Mouse (Mus musculus) bone marrow, adult 2 months (tissue): ENCODE results near the gene Gadl1.

Experiments
- CTCF ChIP-seq: fragments of 200-500 bp; IDR thresholded peaks from 2 replicates; pipeline ENCODE4 v1.5.1; 2011; ENCODE audit warnings: low read length, control low read depth; ENCODE audit not compliant: control insufficient read depth, insufficient read depth
- POLR2A ChIP-seq: fragments of 200-500 bp; IDR thresholded peaks from 2 replicates; pipeline ENCODE4 v1.6.1; 2011; ENCODE audit warnings: low read depth, mild to moderate bottlenecking, control low read depth, low read length, borderline replicate concordance; ENCODE audit not compliant: control insufficient read depth

- no peak for TF ChIP-seq CTCF
- no peak for TF ChIP-seq POLR2A
These were observed 38.6 kb upstream of the Gadl1 start for GRCm38 (mm10) chr9:115870640-115871039.
